Mouse (Mus musculus) adrenal gland, adult 18-20 months (tissue): Measurements from ENCODE around the gene Ccdc106. TPM values are rescaled to one million over a fixed set of nuclear protein-coding genes. Genes with fewer than 3 reads are reported as not detected.
A peak's percentile ranks its signal among the peaks of the same experiment; 100 is the strongest.
"Not testable (repeated sequence)": the region's sequence is repeated elsewhere in the genome, so short reads cannot be mapped to it uniquely, and the experiment has no call there.

Experiments used
- DNase-seq, 2 experiments: peaks; one replicate each; pipeline ENCODE4 v3.0.0; 2021 to 2022; ENCODE audit warnings: low spot score in 2 of 2
- total RNA-seq, 2 experiments: library from RNA; stranded (reverse); gene quantifications; 1 replicate in 1 of 2; 2 replicates in 1 of 2; pipeline ENCODE4 v1.2.3; 2021

Gene Ccdc106
- total RNA-seq, 2 experiments from 2014 or later = 1.5 to 2.6 TPM

DNA sequence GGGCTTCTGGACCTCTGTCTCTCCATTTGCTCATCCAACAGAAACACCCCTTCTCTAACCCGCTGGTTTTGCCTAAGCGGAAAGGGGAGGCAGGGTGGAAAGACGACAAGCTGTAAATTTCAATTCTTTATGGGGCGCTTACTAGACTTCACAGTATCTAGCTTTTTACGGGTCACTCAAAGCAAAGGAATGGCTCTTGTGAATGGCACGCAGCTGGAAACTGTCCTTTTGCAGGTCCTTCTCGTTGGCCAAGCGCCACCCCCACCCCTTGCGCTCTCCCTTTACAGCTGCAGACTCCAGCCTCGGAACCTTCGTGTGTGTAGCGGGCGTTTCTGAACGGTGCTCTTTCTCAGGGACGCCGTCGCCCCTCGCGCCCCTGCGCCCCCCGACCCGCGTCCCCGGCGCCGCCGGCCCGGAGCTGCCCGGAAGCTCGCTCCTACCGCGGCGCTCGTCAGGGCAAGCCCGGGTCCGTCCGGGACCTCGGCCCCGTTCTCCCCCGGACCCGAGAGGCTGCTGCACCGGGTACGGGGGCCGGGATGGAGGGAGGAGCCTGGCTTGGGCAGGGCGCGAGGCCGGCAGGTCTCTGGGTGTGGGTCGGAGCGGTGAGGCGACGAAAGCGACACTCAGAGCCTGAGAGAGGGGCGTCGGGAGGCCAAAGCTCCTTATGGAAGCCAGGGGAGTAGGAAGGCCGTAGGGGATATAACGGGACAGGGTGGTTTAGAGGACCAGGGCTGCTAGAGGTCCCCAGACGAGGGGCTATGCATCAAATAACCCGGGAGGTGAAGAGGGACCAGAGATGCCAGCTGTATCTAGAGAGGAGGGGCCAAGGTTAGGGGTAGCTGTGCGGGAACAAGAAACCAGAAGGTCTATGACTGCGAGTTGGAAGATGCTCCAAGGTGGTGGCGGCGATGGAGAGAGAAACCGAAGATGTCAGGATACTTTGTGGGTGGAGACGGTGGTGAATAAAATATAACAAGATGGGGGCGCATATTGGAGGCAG, 31.1 kb downstream of the Ccdc106 start, which contains the start of gene Zfp580:
Gene Zfp580 (plus strand): TSS at position 346 of the 1,000 bp plus-strand sequence.
- peak; percentile 71 to 78 for DNase-seq

DNA sequence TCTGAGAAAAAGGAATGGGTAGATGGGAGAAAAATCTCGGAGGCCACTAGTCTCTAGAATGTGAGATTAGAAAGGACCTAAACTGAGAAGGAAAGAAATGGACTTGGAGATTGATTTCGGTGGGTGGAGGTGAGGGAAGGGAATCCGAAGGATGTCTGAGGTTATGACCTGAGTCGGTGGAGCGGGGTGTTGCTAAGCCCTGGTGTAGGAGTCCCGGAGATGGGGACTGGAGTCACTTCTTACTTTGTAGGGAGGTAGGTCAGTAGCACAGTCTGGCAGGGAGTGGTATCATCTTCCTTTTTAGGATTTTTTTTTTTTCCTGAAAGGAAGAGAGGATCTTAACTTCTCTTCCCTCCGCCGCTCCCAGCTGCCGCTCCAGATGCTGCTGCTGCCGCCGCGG, 32.1 kb downstream of the Ccdc106 start:
- no peak for DNase-seq

DNA sequence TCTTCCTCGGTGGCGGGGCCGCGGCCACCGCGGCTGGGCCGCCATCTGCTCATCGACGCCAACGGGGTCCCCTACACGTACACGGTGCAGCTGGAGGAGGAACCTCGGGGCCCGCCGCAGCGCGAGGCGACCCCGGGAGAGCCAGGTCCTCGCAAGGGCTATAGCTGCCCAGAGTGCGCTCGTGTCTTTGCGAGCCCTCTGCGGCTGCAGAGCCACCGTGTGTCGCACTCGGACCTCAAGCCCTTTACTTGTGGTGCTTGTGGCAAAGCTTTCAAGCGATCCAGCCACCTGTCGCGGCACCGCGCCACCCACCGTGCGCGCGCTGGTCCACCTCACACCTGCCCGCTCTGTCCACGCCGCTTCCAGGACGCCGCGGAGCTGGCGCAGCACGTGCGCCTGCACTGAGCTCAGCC, 32.6 kb downstream of the Ccdc106 start:
- no peak for DNase-seq

DNA sequence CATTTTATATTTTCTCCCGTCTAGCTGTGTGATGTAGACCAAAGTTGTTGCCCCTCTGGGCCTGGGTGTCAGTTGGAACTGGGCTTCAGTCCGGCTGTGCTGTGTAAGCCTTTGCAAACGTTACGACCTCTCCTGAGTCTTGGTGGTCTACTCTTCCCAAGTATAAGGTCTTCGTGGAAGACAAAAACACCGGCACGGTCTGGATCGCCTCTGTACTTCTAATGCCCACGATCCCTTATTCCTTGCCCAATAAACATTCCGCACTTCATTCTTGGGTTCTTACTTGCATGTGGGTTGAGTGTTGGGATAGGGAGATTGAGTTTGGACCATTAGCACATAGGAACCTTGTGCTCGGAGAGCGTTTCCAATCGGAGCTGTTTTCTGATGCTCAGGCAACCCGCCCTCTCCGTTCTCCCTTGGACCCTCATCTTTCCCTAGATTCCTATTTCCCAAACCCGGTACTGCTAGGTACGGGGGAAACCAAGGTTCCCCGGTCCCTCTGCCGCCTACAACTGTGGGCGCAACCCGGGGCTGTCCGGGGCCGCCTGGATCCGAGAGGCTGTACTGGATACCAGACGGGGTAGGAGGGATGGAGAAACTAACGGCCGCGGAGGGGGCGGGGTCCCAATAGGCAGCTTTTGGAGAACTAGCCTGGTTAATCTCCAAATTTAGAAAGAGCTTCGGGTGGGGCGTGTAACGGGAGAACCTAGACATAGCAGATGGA, 33.3 kb downstream of the Ccdc106 start:
- DNase-seq = no peak

DNA sequence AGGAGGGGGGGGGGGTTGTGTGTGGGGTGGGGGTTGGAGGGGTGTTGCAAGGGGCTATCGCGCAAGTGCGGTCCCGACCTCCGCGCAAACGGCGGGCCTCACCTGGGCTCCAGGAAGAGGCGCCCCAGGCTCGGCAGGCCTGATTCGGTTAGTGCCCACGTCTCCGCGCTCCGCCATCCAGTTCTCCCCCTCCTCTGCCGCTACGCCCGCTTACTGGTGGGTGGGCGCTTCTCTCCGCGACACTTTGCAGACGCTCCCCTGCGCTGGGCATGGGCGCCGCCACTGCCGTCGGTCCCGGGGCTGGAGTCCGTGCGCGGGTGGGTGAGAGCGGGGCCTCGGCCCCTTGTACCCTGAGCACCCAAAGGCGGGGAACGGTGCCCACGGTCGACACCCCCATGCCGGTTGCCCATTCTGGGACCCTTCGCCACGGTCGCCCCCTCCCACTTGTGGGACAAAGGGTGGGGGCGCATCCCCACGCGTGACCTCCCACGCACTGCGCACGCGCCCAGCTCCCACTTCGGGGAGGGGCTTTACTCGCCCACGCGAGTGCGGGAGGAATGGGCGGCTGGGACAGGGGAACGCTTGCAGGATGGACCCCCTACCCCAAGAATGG, 36.4 kb downstream of the Ccdc106 start:
- DNase-seq = no peak

DNA sequence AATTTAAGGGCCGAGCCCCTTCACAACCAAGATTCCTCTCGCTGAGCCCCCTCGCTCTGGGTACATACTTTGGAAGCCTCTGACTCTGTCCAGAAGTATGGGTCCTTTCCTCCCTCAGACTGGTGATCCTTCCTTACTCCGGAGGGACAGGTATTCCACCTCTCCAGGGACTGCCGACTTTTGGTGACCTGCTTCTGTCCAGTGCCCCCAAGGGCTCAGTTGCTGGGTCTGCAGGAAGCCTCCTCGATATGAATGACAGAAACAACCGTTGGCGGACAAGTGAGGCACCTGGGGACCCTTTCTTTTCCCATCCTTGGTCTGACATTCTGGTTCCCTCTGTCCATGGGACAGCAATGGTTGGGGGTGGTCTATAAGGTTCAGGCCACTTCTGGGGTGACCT, 37.0 kb downstream of the Ccdc106 start:
- no peak for DNase-seq

DNA sequence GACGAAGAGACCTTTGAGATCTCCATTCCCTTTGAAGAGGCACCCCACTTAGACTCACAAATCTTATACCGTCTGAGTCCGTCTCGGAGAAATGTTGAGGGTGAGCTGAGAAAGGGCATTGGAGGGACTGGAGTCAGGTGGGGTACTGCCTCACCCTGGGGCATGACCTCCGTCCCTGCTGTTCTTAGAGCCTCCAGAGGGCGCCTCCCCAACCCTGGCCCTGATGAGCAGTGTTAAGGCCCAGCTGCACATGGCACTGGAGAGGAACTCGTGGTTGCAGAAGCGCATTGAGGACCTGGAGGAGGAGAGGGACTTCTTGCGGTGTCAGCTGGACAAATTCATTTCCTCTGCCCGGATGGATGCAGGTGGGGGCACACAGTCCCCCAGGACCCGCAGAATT, 37.5 kb downstream of the Ccdc106 start:
- DNase-seq = no peak

DNA sequence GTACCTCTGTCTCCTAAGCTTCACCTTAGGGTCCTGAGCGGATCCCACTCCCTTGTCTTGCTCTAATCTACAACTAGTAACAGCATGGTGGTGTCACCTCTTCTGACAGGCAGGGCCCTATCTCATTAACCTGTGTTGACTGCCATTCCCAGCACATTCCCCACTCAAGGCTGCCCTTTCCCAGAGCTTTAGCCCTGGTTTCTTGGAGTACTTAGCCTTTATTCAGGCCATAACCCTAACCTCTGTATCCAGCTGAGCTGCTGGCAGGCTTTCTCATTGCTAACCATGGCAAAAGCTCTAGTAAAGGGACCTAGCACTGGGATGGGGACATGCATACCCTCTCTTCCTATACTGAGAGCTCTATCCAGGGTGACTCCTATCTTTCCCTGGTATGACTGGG, 38.3 kb downstream of the Ccdc106 start:
- no peak for DNase-seq

DNA sequence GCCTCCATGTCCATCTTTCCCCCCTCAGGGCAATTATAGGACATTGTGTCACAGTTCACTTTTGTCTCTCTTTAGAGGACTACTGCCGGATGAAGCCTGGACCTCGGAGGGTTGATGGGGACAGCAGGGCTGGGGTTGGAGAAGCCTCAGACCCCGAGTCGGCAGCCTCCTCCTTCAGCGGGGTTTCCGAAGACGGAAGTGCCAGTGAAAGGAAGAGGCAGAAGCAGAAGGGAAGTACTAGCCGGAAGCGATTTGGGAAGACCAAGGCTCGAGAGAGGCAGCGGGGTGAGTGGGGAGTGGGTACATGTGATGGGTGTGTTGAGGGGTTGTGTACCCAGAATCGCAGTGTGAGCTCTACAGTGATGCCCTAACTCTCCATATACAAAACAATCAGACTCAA, 39.1 kb downstream of the Ccdc106 start:
- no peak for DNase-seq

DNA sequence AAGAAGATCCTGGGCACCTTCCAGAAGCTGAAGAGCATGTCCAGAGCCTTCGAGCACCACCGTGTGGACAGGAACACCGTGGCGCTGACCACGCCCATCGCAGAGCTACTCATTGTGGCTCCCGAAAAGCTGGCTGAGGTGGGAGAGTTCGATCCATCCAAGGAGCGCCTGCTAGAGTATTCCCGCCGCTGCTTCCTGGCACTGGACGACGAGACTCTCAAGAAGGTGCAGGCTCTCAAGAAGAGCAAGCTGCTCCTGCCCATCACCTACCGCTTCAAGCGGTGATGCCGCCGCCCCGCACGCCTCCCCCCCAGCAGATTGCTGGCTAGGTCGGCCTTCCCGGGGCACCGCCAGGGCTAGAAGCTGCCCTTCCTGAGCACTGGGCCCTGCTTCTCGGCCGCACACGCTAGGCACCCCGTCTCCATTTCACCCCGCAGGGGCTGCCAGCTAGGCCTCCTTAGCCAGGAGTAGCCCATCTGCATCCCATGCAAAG, 39.9 kb downstream of the Ccdc106 start:
- DNase-seq = peak; percentile 71

DNA sequence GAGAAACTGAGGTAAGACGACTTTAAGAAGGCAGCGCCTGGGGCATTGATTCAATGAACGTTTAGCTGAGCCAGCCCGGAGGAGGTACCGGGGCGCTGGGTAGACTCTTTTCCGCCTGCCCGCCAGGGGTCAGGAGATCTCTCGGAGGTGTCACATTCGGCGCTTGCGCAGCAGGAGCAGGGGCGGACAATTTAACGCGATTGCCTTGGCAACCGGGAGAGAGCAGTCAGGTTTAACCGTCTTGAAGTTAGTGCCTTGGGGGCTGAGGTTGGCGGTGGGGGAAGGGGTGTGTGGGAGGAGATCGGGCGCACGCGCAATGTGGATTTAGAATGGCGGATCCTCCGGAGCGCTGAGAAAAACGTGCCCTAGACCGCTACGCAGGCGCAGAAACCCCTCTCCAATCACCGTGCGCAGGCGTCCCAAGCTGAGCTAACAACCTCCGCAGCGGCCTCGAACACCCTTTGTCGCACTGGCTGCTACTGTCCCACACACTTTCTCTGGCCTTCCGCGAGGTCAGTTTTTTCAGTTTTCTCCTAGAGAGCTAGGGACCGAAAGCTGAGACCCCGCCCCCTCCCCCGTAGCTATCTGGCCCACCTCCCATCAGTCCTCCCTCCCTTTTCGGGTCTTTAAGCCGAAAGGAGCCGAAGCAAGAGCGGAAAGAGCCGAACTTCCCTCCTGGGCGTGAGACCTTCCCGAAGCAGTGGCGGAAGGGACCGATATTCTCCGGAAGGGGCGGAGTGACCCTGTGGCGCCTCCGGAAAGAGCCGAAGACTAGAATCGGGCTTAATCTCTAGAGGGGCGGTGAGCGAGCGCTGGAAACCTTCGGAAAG, 40.8 kb downstream of the Ccdc106 start:
- DNase-seq = peak; percentile 93 to 95

DNA sequence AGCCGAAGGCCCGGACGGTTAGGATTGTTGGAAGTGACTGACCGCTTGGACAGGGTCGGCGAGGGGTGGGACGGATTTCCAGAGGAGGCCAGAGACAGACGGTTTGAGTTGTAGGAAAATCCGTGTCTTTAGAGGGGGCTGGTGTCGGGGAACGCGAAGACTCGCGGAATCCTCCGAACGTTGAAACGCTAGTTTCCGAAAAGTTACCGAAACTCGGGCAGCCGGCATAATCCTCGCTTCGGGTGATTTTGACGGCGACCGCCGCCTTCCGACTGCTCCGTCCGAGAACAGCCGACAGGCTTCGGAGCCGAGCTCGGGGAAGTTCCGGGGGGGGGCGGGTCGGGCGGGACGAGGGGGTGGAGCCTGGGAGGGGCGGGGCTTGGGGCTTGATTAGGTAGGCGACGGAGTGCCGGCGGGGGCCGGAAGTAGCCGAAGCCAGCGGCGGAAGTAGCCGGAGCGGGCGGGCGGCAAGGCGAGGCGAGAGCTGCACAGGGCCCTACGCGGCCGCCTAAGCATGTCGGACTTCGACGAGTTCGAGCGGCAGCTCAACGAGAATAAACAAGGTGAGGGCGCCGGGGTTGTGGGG, 41.5 kb downstream of the Ccdc106 start, which contains the start of gene U2af2:
Gene U2af2 (plus strand): TSS at position 370 of the 586 bp plus-strand sequence.
- DNase-seq = peak; percentile 92 to 95

DNA sequence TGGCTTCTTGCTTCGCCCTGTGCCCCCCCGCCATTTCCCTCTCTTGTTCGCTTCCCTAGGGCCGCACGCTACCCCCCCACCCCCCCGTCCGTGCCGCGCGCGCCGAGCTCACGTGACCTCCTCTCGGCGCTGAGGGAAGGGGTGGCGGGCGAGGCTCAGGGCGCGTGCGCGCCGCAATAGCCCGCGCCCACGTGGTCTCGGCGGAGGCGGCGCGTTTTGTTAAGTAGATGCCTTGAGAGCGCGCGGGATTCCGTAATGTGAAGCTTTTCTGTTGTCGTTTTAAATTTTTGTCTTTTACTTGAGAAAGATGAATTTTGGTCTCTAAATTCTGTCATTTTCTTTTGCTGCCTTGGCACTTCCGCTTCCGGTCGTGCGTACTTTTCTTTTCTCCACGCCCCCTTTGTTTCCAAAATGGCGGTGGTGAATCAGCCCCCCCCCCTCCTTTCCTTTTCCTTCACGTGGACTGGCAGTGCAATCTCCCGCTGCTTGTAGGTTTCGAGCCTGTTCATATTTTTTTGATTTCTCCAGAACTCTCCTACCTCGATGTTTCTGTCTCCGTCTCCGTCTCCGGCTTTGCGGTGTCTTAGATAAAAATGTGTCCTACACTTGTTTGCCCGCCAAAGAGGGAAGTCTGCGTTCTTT, 42.1 kb downstream of the Ccdc106 start:
- DNase-seq = peak in 1 of 2 experiments; percentile 50

DNA sequence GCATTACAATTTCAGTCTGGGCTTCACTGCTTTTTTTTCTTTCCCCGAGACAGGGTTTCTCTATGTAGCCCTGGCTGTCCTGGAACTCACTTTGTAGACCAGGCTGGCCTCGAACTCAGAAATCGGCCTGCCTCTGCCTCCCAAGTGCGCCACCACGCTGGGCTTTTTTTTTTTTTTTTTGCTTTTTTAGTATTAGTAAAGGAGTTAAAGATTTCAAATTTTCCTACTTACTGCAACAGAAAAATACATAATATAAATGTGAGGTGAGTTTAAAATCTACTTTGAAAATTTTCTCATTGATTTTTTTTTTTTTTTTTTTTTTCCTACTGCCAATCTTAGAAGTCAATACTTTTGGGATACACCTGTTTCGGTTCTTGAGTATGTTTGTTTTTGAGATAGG, 44.5 kb downstream of the Ccdc106 start:
- DNase-seq = no peak

DNA sequence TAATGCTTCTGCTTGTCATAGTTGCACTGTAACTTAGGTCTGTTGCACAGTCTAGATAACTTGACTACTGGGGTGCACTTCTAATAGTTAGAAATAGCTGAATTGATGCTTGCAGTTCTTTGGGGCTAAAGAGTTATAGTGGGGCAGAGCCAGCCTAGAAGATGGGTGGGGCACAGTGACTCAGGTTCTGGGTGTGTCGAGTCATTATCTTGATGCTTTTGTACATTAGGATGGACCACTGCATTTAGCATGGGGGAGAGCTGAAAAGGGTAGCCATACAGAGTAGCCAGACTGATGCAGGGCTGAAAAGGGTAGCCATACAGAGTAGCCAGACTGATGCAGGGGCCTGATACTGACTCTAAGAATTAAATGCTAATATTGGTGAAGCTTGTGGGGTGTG, 53.2 kb downstream of the Ccdc106 start:
- no peak for DNase-seq

DNA sequence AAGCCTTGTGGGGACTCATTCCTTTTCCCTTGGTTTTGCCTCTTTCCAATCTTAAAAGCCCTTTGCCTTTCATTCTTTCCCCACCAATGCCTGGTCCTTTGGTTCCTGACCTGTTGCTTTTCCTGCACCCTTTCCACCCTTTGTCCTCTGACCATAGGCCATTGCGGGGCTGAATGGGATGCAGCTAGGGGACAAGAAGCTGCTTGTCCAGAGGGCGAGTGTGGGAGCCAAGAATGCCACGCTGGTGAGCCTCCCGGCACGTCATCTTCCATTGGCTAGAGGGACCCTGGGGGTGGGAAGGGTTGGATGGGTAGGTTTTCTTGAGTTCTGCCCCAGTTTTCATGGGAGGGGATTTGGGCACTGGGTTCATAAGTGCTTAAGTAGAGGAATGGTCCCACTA, 54.6 kb downstream of the Ccdc106 start:
- no peak for DNase-seq

DNA sequence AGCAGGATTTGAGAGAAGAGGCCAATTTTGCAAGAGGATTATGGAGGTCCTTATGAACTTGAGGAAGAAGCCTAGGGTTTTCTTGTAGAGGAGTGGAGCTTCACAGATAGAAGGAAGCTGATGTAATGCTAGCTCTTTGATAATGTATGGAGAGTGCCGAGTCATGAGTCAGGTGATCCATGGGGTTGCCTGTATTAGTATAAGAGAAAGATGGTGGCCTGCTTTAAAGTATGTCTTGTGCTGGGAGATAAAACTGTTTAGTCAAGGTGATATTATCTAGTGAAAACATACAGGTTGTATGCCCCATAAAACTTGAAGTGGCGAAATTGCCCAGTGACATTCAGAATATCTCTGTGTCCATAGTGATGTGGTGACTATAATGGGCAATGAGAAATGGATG, 56.6 kb downstream of the Ccdc106 start:
- DNase-seq = no peak

DNA sequence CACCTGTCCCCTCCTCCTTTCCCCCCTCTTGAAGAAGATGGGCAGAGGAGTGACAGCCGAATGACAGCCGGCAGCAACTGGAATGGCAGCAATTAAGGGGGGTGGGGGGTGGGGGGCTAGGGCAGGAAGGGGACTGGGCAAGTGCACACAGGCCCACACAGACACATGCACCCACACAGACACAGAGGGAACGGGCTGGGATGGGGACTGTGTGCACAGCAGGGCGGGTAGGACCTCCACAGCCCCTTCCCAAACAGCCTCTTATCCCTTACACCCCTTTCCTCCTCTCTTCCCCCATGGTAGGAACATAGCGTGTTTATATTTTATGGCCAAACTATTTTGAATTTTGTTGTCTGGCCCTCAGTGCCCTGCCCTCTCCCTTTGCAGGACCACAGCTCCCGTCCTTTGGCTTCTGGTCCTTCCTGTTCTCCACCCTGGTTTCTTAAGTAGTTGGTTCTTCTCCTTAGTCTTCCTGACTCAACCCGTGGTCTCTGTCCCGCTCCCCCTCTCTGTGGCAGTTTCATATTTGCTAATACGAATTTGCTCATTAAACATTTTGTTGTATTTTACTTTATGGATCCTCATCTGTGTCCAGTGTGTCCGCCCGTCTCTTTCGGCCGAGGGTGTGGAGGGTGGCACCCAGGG, 59.1 kb downstream of the Ccdc106 start:
- DNase-seq = not testable (repeated sequence)
